Mouse (Mus musculus): ENCODE data around the gene Gm21970.

The Gm21970 gene

DNA sequence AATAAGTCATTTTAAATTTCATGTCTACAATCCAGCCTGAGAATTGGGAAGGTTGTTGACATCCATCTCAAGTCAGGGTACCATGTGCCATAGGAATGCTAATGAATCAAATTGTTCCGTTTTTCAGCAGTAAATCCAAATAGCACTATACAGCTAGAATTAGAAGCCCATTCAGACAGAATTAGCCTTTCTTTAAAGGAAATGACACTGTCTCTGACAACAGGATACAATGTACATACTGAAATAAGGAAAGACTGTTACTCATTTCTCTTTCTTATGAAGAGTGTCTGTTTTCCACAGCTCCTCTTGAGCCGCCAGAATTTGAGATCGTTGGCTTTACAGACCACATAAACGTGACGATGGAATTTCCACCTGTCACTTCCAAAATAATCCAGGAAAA, at the start of gene Gm21970:
Gm21970 (plus strand) TSS at position 301 of the 400 bp plus-strand sequence.
- no peak for DNase-seq

DNA sequence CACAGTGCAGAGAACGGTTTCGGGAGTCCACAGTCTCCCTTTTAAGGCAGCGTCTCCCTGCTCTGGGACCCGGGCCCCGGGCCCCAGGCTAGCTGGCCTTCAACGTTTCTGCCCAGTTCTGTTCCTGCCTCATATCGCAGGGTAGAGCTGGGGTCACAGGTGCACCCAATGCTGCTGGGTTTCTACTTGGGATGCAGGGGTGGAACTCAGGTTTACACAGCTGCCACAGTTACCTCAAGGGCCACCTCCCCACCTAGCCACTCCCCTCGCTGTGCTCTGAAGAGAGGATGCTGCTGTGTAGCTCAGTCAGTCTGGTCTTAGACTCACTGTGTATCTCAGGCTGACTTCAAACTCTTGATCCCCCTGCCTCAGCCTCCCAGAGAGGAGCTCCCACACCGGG, 45.0 kb upstream of the Gm21970 start:
- DNase-seq: no peak

DNA sequence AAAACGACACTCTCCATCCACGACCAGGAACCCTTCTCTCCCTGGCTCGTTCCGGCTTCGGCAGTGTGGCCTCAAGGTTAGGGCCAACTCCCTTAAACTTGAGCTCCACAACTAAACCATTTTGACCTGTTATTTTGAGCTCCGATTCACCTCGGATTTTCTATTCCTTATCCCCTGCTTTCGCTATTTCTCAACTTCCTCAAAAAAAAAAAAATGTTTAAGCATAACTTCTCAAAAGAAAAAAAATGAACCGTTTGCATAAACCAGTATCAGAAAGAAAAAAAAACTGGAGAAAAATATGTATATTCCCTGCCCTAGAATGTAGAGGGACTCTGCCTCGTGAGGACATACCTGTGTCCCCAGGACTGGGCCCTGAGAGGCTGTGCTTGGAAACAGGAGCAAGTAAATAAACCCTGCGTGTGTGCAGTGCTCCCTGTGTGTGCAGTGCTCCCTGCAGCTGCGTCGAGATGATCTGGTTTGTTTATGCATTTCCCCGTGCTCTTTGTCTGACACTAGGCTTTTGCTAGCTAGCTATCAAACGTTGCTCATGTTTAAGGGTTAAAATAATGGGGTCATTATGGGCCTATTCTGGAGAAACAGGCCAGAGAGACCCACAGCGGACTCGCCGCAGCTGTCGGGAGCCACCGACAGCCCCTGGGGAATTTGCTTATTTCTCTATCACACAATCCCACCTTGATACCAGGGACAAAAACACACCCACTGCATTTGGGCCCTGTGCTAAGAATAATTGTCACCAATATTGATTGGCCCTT, 43.8 kb upstream of the Gm21970 start:
- DNase-seq: no peak

DNA sequence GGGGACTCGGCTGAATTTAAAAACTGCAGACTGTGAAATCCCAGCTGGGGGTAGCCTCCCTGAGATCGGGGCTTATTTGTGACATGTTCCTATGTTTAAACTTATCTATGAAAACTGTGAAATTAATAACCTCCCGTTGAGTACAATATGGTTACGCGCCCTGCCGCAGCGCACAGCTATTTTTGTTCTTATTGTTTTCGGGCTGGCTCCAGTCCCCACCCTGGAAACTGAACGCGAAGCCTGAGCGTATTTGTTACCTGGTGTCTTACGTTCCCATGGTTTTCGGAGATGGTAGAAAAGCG, 43.3 kb upstream of the Gm21970 start:
- no peak for DNase-seq

DNA sequence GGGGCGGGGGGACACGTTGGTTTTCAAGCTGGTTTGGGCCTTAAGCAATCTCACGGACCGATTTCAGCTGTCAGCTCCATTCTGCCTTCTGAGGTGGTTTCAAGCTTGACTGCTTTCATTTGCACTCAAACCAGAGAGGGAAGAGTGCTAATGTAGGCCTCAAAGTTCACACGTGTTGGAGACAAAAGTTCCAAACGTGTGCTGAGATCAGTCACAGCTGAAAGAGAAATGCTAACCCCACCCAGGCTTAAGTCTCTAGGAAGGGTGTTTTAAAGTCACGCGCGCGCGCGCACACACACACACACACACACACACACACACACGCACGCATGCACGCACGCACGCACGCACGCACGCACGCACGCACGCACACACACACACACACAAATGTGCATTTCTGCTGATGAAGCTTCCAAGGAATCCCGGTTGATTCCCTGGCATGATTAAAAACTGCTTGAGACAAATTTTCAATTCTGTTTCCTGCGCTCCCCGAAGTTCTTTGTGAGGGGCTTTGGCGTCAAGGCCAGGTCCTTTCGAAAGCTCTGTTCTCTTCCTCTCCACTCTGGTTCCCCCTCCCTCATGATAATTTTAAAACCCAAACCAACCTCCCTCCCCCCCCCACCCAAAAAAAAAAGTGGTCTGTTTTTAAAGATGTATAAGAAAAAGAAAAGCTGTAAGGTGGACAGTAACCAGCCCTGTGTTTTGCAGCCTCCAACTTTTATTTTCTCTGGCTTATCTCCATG, 42.8 kb upstream of the Gm21970 start:
- peak in 1 of 2 experiments; percentile 37 for DNase-seq

DNA sequence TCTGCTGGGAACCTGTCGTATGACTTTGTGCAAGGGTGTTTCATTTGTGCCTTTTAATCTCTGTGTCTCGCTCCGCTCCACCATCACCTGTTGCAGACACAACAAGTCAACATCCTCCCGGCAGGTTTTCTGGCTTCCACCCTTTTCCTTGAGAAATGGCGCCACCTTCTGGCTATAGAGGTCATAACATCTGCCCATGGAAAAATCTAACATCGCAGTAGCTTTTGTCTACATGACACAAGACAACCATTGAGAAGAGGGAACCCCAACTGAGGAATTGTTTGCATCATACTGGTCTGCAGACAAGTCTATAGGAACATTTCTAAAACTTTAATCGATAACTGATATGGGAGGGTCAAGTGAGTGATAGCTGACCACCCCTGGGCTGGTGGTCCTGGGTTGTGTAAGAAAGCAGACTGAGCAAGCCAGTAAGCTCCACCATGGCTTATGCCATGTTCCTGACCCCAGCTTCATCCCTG, 39.4 kb upstream of the Gm21970 start:
- DNase-seq: peak; percentile 78

DNA sequence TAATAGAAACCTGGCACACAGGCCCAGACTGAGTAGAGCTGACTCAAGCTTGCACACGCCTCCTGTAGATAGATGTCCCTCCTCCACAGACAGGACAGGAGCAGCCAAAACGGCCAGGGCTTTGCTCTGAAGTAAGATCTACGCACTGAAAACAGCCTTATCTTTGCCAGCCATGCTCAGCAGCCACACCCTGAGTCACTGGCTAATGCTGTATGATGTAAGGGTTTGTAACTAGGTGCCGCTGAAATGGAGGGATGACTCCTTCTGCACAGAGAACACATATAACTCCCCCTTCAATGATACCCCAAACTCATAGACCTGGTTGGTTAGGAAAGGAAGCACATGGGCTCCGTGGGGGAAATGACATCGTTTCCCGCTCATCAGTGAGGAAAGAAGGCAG, 38.8 kb upstream of the Gm21970 start:
- no peak for DNase-seq

DNA sequence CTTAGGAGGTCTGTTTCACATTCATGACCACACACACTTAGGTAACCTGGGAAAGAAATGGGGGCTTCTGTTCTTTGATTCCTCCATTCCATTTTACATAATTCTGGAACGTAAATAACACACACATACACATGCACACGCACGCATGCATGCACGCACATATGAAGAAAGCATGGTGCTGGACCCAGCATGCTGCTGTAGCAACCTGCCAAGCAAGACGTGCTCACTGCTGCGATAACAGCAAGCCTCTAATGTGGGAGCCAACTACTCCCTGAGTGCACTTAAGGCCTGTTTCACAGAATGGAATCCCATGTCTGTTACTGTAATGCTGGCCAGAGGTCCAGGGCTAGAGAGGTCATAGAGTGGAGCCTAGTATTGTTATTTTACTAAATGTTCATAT, 38.3 kb upstream of the Gm21970 start:
- DNase-seq: no peak

DNA sequence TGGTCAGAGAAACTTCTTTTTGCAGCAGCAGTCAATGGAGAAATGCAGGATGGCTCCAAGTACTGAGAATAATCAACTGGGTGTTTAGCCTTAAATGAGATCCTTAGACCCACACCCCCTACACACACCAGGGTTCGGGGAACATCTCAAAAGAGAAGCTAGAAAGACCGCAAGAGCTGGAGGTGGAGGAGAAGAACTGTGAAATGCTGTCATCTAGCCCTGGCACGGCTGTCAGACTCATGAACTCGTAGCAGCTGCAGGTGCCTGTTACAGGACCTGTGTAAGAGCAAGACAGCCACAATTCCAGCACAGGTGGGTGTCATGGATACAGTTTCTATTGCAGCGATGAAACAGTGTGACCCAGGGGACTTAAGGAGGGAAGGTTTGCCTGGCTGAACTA, 37.9 kb upstream of the Gm21970 start:
- no peak for DNase-seq

DNA sequence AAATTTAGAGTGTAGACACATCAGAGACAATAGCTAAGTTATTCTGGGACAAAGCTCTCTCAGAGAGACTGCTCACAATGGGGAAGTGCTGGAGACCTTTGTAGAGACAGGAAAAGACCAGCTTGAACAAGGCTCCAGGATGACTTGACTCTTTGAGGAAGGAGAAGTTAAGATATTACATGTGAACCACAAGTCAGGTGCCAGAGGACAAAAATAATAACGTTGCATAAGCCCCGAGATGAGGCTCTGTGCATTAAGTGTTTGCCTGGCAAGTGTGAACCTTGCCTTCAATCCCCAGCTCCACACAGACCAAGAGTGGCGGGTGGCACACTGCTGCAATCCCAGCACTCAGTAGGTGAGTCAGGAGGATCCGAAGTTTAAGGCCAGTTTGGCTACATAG, 36.9 kb upstream of the Gm21970 start:
- no peak for DNase-seq

DNA sequence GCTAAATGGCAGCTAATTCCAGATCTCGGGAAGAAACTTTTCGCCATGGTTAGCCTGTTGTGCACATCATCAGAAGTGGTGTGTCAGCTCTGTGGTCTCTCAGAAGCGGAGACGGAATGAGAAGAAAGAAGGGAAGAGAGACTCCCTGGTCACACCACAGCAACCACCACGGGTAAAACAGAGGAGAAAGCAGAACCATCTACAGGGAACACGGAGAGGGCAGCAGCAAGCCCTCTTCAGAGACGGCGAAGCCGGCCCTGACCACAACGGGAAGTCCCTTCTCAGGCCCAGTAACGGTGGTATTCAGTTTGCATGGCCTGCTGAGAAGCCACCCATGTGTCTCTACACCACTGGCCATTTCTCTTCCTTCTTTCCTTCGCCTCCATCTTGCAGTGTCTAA, 36.4 kb upstream of the Gm21970 start:
- DNase-seq: no peak

DNA sequence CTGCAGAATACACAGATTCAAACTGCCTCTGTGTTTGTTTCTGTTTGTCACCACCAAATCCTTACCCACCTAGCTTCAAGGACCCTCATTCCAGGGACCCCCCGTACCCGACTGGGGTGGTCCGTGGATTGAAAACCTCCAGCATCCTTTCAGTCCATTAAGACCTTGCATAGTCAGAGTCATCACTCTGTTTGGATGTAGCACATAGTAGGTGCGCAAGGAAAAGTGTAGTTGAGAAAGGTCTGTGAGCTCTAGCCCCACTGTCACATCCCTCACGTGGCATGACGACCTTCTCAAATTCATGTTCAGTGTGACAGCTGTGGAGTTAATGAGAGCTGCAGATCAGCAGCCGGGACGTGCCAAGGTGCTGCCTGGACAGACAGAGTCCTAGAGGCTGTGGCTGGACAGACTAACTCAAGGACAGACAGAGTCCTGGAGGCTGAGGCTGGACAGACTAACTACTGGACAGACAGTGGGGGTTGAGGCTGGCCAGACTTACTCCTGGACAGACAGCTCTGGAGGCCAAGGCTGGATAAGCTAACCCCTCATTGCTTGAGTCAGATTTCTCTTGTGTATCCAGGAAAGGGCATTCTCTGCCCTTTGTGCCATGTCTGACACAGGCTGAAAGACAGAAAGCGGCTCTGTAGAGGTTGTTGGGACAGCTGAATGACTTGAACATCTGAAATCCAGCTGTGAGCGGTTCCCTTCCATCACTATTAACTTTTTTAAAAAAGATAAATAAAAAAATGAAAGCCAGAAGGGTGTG, 34.6 kb upstream of the Gm21970 start:
- DNase-seq: no peak

DNA sequence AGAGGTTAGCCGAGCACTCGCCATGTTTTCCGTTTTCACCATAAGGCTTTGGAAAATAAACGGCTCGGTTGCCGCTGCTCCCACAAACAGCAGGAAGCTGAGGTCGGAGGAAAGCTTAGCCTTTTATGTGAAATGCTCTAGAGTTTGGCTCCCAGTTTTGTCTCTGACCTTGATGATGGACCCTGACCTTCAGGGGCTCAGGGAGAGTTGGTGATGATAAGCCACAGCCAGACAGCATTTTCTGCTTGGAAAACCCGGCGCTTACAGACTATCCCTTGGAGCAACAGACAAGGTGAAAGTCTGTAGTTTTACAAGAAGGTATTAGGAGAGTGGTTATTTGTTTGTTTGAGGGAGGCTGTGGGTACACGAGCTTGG, 34.0 kb upstream of the Gm21970 start:
- peak in 1 of 2 experiments; percentile 28 for DNase-seq

DNA sequence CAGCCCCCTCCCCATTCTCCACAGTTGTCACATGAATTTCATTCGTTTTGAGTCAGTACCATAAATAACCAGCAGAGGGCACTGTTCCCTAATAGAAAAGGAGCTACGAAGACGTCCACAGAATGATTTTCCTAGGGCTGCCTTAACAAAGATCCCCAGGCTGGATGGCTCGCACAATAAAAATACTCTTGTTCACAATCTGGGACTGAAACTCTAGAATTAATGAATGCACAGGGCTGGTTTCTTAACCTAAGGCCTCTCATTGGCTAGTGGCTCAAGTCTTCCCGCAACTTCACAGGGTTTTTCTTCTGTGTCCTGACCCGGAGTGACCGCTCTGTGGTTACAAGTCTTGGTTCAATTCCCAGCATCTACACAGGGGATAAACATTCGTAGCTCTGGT, 33.0 kb upstream of the Gm21970 start:
- DNase-seq: peak in 1 of 2 experiments; percentile 45

DNA sequence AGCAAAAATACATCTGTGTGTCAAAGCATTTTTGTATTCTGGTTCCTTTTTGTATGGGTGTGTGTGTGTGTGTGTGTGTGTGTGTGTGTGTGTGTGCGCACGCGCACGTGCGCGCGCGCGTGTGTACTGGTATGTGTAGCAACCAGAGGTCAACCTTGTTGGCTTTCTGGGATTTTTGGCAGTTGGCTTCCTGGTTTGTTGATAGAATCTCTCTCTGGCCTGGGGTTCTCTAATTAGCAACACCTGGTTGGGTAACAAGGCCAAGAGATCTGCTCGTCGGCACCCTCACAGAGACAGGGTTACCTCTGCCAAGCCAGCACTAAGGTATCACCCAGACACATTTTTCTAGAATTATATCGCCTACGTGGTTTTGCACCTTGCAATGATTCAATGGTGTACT, 32.0 kb upstream of the Gm21970 start:
- DNase-seq: no peak

DNA sequence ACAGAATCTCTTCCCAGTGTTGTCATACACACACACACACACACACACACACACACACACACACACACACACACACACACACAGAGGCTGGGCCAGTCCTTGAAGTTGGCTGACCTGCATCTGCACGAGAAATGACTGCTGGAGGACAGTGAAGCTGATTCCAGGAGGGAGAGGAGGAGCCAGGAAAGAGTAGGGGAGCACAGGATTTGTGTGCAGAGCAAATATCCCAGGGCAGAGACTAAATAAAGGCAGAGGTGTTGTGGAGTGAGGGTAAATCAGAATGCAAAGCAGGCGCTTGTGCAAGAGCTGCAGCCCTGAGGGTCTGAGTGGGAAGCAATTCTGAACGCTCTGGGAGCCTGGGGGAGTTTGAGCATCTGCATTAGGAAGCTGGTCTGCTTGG, 31.4 kb upstream of the Gm21970 start:
- no peak for DNase-seq

DNA sequence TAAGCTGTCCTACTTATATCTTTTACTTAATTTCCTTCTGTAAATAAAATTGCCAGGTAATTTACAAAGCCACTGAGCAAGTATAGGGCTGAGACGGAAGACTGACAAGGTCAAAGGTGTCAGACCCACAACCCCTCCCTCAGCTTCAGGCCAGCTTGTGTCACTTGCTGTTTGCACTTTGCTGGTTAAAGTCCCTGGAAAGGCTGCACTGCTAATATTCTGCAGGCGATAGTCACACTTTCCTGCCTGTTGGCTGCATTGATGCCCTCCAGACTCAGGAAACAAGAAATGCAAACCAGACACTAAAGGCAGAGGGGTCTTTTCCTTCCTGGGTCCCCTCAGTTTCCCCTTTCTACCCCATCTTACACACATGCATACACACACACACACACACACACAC, 29.5 kb upstream of the Gm21970 start:
- no peak for DNase-seq

DNA sequence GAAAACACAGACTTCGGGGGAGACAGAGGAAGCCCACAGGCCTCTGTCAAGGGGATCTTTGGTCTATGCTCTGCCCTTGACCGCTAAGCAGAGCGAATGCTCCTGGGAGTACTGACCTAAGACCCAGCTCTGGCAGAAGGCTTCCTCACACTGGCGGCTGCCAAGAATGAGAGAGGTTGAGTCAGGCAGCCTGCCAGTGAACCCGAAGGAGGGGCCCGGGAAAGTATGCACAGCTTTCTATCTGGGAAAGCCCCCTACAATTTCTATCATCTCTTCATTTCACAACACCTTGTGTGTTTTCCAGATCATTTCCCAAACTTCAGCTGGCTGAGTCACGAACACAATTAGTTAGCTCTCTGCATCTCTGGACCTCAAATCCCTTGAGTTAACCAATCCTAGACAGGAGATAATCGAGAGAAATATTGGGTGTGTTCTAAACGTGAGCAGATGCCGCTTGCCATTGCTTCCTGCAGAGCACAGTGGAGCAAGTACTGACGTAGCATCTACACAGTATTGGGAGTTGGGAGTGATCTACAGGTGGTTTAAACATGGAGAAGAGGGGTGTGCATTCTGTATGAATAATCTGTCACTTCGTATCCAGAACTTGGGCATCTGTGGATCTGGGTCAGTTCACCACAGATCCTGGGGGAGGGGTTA, 28.8 kb upstream of the Gm21970 start:
- peak; percentile 76 to 81 for DNase-seq

DNA sequence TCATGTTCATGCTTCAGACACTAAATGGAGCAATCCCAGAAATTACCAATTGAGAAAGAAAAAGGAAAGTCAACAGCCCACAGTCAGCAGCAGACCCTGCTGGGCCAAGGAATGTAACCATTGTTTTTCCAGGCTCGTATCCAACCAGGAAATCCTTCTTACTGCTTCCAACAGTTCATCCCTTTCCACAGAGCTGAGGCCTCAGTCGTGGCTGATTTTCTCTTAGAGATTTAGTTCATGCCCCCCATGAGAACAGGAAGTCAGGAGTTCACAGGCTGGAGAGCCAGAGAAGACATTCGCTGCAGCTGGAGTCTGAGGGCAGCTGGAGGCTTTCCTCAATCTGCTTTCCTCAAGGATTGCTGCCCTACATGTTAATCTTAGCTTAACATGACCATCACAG, 28.0 kb upstream of the Gm21970 start:
- peak; percentile 55 to 69 for DNase-seq

DNA sequence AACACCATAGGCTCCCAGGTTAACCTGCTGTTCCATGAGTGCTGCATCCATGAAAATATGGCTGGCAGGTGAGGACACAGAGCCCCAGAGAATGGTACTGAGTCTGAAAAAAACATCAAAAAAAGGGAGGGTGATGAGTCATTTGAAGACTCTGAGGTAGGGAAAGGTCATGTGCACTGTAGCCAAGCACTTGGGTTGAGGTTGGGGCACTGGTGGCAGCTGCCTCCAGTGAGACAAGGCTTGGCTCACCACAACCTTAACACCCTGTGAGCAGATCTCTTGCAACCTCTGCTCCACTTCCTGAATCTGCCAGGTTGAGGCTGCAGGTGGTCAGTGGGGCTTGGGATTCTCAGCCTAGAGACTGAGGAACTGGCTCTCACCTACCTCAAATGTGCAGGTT, 25.0 kb upstream of the Gm21970 start:
- no peak for DNase-seq

DNA sequence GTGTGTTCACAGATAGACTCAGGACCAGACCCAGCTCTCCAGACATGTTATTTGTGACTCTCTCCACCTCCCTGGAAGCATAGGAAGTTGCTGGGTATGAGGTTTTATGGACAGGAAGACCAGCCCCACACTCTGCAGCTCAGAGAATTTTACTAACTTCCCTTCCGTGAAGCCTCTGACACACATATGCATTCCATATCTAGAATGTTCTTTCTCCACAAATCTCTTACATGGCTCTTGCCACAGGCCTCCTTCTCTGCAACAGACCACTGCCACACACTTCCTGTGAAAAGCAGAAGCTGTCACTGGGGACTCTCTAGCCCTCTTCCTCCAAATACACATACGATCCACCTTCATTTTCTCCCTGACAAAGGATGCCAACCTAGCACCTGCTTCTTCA, 24.5 kb upstream of the Gm21970 start:
- DNase-seq: no peak

DNA sequence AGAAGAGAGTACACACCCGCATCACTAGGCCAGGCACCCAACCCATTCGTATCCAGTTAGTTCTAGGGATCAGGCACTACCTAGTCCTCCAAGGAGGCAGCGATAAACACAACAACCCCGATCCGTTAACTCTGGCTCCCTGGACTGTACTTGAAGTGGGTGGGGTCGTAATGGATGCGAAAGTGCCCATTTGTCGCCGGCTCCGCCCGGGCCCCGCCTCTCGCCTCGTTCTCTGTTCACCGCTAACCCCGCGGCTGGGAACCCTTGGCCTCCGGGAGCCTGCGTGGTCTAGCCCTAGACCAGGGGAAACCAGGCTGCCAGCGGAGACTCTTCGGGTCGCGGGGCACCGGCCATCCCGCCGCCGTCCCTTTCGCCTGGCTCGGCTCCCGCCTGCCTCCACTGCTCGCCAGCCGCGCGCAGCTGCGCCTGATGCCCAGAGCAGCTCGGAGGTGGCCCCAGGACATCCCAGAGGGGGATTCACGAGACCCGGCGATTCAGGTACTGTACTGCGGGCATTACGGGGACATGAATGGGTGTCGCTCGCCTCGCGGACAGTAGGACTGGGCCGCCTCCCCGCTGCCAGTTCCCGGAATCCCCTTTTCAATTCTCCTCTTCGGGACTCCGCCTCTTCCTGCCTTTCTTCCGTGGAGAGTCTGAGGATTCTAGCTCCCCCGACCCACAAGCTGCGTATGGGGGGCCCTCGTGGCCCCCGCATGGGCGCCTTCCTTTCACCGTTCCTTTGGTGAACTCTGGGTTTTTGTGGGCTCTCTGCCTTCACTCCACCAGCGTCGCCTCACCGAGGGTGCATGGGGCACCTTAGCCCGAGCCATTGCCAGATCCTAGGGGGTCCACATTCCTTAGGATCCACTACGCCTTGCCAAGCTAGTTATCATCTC, 18.7 kb upstream of the Gm21970 start, which contains the start of gene Ifnar2:
Ifnar2 (plus strand) TSS at position 207 of the 896 bp plus-strand sequence.
- peak; percentile 85 to 91 for DNase-seq

Data from kidney, postnatal 4 days (tissue).